Mouse (Mus musculus): ENCODE results near the gene Ttll3. TPM values are rescaled to one million over a fixed set of nuclear protein-coding genes. Genes with fewer than 3 reads are reported as not detected.
A peak's percentile ranks its signal among the peaks of the same experiment; 100 is the strongest.

Ttll3 gene
- polyA plus RNA-seq, 1 experiment from 2014 or later, result 4.2 TPM

DNA sequence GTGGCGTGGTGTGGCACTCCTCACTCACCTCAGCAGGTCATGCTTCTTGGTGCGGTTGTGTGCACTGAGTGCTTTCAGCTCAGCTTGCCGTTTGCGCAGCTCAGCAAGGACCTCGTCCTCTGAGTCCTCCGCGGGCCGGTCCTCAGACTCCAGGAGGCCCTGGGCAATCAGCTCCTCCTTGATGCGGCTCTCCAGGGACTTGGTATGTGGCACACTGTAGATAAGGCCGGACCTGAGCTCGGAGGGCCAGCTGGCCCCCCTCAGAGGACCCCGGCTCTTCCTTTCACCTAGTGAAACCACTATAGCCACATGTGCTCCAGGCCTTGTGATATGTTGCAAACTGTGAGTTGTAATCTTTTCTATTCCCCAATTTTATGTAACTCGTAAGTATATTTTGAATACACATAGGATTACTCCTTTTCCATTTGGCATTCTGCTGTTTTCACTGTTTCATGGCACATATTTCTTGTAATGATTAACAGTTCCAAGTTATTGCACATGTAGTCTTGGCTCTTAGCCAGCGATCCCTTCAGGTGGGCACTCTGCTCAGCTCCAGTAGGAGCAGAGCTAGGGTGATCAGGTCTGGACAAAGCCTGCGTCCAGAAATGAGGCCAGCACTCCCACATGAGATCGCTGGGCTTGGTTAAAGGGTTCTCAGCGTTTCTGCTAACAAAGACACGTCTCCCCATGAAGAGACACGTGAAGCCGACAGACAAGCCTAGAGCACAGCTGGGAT lies 18.7 kb upstream of the Ttll3 start:
- Histone ChIP-seq H3K36me3 (ENCODE audit: control insufficient read depth, insufficient read depth, low read length) (no peaks in the 10 kb centered on the region), H3K9me3 (ENCODE audit: control insufficient read depth, low read length) (no peaks in the 10 kb centered on the region), H3K9ac (ENCODE audit: low read depth, low read length) (no peak overlapping the region), H3K27ac (ENCODE audit: low read depth, low read length) (no peak overlapping the region), H3K4me3 (ENCODE audit: low read depth, low read length) (no peak overlapping the region), H3K27me3 (ENCODE audit: control insufficient read depth, insufficient read depth, low read length) (no peaks in the 10 kb centered on the region), H3K4me2 (replicated peaks; ENCODE audit: low read depth, low read length) (no peak overlapping the region), H3K4me1 (replicated peaks; ENCODE audit: control insufficient read depth, insufficient read depth, low read length) (no peaks in the 10 kb centered on the region)
- ATAC-seq (ENCODE audit: low FRiP score), result no peak
- no peak for DNase-seq (ENCODE audit: low spot score)
- WGBS, result 94% methylated on average over 20 of the region's 20 CpGs

DNA sequence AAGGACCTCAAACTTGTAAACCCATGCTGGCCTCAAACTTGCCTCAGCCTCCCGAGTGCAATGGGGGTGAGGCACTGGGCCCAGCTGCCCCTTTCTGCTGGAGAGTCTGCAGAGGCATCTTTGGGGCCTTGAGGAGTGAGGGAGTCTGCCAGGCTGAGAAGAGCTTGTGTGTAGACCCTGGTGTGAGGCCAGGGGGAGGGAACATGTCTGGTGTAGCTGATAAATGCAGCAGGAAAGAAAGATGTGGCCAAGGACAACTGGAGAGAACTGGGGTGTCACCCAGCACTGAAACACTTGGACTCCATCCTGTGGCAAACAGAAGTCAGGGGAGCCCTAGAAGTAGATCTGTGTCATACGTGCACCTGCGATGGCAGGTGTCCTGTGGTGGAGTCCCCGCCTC lies 15.6 kb upstream of the Ttll3 start:
- no peak overlapping the region for H3K9ac ChIP-seq (ENCODE audit: low read depth, low read length)
- no peaks in the 10 kb centered on the region for H3K9me3 ChIP-seq (ENCODE audit: control insufficient read depth, low read length)
- ATAC-seq (ENCODE audit: low FRiP score) (no peak), DNase-seq (ENCODE audit: low spot score) (no peak)
- no peak overlapping the region for H3K27ac ChIP-seq (ENCODE audit: low read depth, low read length)
- H3K36me3 ChIP-seq (ENCODE audit: control insufficient read depth, insufficient read depth, low read length), result no peaks in the 10 kb centered on the region
- 95% methylated on average over 4 of the region's 4 CpGs for WGBS
- no peak overlapping the region for H3K4me2 ChIP-seq (replicated peaks; ENCODE audit: low read depth, low read length)
- no peaks in the 10 kb centered on the region for H3K27me3 ChIP-seq (ENCODE audit: control insufficient read depth, insufficient read depth, low read length)
- no peak overlapping the region for H3K4me3 ChIP-seq (ENCODE audit: low read depth, low read length)
- H3K4me1 ChIP-seq (replicated peaks; ENCODE audit: control insufficient read depth, insufficient read depth, low read length), result no peaks in the 10 kb centered on the region

DNA sequence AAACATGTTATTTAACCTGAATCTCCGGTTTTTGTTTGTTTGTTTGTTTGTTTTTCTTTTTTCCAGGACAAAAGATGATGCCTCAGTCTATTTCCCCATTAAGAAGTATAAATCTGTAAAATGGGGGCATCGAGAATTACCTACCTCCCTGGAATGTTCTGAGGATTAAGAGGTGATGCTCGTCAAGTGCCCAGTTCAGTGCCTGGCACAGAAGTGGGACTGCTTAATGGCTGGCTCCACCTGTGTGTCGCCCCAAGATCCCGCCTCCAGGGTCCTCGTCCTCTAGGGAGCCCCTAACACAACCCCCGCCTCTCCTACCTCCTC lies 11.9 kb upstream of the Ttll3 start:
- Histone ChIP-seq H3K4me3 (ENCODE audit: low read depth, low read length) (peak overlapping the region; percentile 99), H3K9me3 (ENCODE audit: control insufficient read depth, low read length) (no peaks in the 10 kb centered on the region), H3K4me2 (replicated peaks; ENCODE audit: low read depth, low read length) (peak overlapping the region; percentile 89), H3K27me3 (ENCODE audit: control insufficient read depth, insufficient read depth, low read length) (no peaks in the 10 kb centered on the region), H3K36me3 (ENCODE audit: control insufficient read depth, insufficient read depth, low read length) (0 out of 2 replicates have a peak, but pooled peaks cover 2% of the 10 kb centered on the region), H3K4me1 (replicated peaks; ENCODE audit: control insufficient read depth, insufficient read depth, low read length) (no peaks in the 10 kb centered on the region; the same call in none of the 2 replicates), H3K9ac (ENCODE audit: low read depth, low read length) (peak overlapping the region; percentile 93), H3K27ac (ENCODE audit: low read depth, low read length) (peak overlapping the region; percentile 91)
- ATAC-seq (ENCODE audit: low FRiP score) (no peak), DNase-seq (ENCODE audit: low spot score) (no peak)
- WGBS, result 9% methylated on average over 7 of the region's 7 CpGs

DNA sequence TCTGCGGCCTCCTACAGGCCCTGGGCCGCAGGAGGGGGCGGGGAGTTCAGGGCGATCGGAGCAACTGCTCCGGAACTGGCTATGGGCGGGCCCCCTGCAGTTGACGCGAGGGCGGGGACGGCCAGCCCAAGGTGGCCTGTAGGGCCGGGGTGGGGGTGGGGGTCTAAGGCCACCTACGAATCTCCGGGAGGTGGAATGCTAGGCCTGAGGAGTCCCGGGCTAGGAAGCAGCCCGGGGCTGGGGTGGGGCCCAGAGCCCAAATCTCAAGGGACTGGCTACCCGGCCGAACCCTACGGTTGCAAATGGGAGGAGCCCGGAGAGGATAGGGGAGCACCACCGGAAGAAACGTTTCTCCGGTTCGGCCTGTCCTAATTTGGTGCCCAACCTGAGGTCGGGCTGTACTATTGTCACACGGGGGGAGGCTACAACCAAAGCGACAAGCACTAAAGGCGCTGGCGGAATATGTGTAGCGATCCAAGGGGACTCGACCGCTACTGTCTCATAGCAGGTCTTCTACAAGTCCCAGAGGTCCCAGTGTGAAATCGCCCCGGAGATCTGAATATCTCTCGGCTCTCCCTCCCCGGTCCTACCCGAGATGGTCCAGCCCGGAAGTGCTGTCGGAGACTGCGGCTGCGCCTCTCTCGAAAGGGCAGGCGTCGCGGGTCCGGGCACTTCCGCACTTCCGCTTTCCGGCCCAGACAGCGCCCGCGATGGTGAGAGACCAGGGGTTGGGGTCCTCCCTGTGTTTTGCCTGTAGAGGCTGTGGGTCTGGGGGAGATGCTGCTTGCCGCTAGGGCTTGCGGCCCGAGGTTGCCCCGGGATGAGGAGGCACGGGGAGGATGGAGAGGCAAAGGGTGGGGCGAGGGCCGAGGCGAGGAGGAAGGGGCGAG lies 11.3 kb upstream of the Ttll3 start, which contains the start of the genes Tada3 and Arpc4:
Tada3 (minus strand) TSS at position 388 of the 890 bp plus-strand sequence.
Arpc4 (plus strand) TSS at position 620 of the 890 bp plus-strand sequence.
- H3K4me1 ChIP-seq (replicated peaks; ENCODE audit: control insufficient read depth, insufficient read depth, low read length), result no peaks in the 10 kb centered on the region; the same call in none of the 2 replicates
- H3K27ac ChIP-seq (ENCODE audit: low read depth, low read length), result peak within 1 kb of the TSS; percentile 91
- peak within 1 kb of the TSS; percentile 89 for H3K4me2 ChIP-seq (replicated peaks; ENCODE audit: low read depth, low read length)
- peak; percentile 94 for DNase-seq (ENCODE audit: low spot score)
- peak within 1 kb of the TSS; percentile 93 for H3K9ac ChIP-seq (ENCODE audit: low read depth, low read length)
- peak; percentile 97 for ATAC-seq (ENCODE audit: low FRiP score)
- WGBS, result under 1% methylated on average over 61 of the region's 61 CpGs
- H3K9me3 ChIP-seq (ENCODE audit: control insufficient read depth, low read length), result no peaks in the 10 kb centered on the region
- 0 out of 2 replicates have a peak, but pooled peaks cover 2% of the 10 kb centered on the region for H3K36me3 ChIP-seq (ENCODE audit: control insufficient read depth, insufficient read depth, low read length)
- peak within 1 kb of the TSS; percentile 99 for H3K4me3 ChIP-seq (ENCODE audit: low read depth, low read length)
- H3K27me3 ChIP-seq (ENCODE audit: control insufficient read depth, insufficient read depth, low read length), result no peaks in the 10 kb centered on the region

DNA sequence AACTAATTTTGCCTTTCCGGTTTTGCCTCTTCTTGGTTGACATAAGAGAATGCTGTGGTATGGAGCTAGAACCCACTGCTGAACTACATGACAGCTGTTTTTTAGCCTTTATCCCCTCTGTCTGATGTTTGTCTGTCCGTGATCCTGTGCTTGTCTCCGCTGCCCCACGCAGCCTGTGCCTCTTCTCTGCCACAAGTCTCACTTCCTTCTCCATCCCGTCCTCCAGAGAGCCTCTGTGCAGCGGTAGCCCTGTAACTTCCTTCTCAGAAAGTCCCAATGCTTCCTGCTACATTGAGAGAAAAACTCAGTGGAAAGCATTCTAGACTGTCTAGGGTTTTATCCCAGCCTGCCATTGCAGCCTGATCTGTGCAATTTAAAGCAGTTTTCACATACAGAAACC lies 9.8 kb upstream of the Ttll3 start:
- DNase-seq (ENCODE audit: low spot score) (no peak), ATAC-seq (ENCODE audit: low FRiP score) (no peak)
- H3K27ac ChIP-seq (ENCODE audit: low read depth, low read length), result no peak overlapping the region
- H3K4me1 ChIP-seq (replicated peaks; ENCODE audit: control insufficient read depth, insufficient read depth, low read length), result no peaks in the 10 kb centered on the region; the same call in none of the 2 replicates
- WGBS, result 85% methylated on average over 6 of the region's 6 CpGs
- H3K4me3 ChIP-seq (ENCODE audit: low read depth, low read length), result peak overlapping the region; percentile 99; the same call in 1 of the 2 replicates
- peaks cover 4% of the 10 kb centered on the region for H3K36me3 ChIP-seq (ENCODE audit: control insufficient read depth, insufficient read depth, low read length)
- H3K9ac ChIP-seq (ENCODE audit: low read depth, low read length), result no peak overlapping the region
- no peaks in the 10 kb centered on the region for H3K27me3 ChIP-seq (ENCODE audit: control insufficient read depth, insufficient read depth, low read length)
- peak overlapping the region; percentile 89; the same call in 1 of the 2 replicates for H3K4me2 ChIP-seq (replicated peaks; ENCODE audit: low read depth, low read length)
- no peaks in the 10 kb centered on the region for H3K9me3 ChIP-seq (ENCODE audit: control insufficient read depth, low read length)

DNA sequence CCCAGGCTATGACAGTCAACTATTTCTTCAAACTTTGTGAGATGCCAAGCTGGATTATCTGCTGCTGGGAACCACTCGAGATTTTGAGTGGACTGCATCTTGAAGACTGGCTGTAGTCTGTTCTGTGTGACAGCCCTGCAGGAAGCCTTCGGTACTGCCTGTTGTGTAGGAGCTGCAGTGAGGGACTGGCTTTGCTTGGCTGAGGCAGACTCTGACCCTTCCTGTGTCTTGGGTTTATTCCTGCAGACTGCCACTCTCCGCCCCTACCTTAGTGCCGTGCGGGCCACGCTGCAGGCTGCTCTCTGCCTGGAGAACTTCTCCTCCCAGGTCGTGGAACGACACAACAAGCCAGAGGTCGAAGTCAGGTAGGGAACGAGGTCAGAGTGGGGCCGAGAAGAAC lies 8.6 kb upstream of the Ttll3 start:
- H3K36me3 ChIP-seq (ENCODE audit: control insufficient read depth, insufficient read depth, low read length), result peaks cover 10% of the 10 kb centered on the region
- no peak overlapping the region for H3K4me3 ChIP-seq (ENCODE audit: low read depth, low read length)

DNA sequence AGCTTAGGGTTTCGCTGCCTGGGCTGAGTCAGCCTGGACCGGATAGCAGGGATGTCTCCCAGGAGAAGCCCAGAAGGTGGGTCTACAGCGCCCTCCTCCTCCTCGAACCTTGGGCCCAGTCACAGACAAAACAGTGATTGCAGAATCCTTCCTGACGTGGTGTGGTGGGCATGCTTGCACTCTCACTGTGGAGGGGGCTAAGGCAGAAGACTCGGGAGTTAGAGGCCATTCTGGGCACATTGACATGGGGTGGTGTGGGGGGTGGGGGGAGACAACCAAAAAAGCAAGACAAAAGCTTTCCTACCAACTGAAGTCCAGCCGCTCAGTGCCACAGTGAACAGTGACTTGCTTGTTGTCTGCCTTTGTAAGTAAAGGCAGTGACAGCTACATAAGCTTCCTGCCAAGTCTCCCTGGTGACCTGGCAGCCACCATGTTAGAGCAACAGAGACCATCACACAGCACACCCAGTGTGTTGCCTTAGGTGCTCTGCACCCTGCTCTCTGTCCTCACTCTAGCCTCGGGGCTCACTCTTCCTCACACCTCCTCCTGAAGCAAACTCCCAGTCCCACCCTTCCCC lies 4.6 kb upstream of the Ttll3 start:
- 93% methylated on average over 8 of the region's 8 CpGs for WGBS
- no peak overlapping the region for H3K27ac ChIP-seq (ENCODE audit: low read depth, low read length)
- H3K4me2 ChIP-seq (replicated peaks; ENCODE audit: low read depth, low read length), result no peak overlapping the region
- H3K4me1 ChIP-seq (replicated peaks; ENCODE audit: control insufficient read depth, insufficient read depth, low read length), result no peaks in the 10 kb centered on the region; the same call in 1 of the 2 replicates
- ATAC-seq (ENCODE audit: low FRiP score), result no peak
- H3K27me3 ChIP-seq (ENCODE audit: control insufficient read depth, insufficient read depth, low read length), result no peaks in the 10 kb centered on the region
- no peak for DNase-seq (ENCODE audit: low spot score)
- no peak overlapping the region for H3K4me3 ChIP-seq (ENCODE audit: low read depth, low read length)
- no peak overlapping the region for H3K9ac ChIP-seq (ENCODE audit: low read depth, low read length)
- H3K9me3 ChIP-seq (ENCODE audit: control insufficient read depth, low read length), result no peaks in the 10 kb centered on the region
- peaks cover 15% of the 10 kb centered on the region for H3K36me3 ChIP-seq (ENCODE audit: control insufficient read depth, insufficient read depth, low read length)

More for the DNA sequence above, 8.6 kb upstream of the Ttll3 start:
- Histone ChIP-seq H3K9ac (ENCODE audit: low read depth, low read length) (no peak overlapping the region), H3K4me1 (replicated peaks; ENCODE audit: control insufficient read depth, insufficient read depth, low read length) (no peaks in the 10 kb centered on the region; the same call in none of the 2 replicates), H3K4me2 (replicated peaks; ENCODE audit: low read depth, low read length) (no peak overlapping the region), H3K27me3 (ENCODE audit: control insufficient read depth, insufficient read depth, low read length) (no peaks in the 10 kb centered on the region), H3K9me3 (ENCODE audit: control insufficient read depth, low read length) (no peaks in the 10 kb centered on the region), H3K27ac (ENCODE audit: low read depth, low read length) (no peak overlapping the region)
- DNase-seq (ENCODE audit: low spot score), result no peak
- no peak for ATAC-seq (ENCODE audit: low FRiP score)
- WGBS, result 94% methylated on average over 11 of the region's 11 CpGs

DNA sequence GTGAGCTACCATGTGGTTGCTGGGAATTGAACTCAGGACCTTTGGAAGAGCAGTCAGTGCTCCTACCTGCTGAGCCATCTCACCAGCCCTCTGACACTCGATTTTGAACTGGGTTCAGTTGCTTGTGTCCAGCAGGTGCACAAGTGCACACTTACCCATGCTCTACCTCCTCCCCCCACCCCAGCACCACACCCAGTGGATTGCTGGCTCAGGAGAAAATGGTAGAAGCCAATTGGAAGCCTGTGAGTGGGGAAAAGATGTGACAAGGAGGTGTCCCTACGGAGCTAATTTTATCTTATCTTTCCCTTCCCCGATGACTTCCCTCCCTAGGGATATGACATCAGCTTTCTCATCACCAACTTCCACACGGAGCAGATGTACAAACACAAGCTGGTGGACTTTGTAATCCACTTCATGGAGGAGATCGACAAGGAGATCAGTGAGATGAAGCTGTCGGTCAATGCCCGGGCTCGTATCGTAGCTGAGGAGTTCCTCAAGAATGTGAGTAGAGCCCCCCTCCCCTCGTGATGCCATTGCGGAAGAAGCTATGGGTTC lies 3.8 kb upstream of the Ttll3 start:
- no peak overlapping the region for H3K9ac ChIP-seq (ENCODE audit: low read depth, low read length)
- ATAC-seq (ENCODE audit: low FRiP score), result no peak

More for the DNA sequence above, 3.8 kb upstream of the Ttll3 start:
- no peak overlapping the region for H3K27ac ChIP-seq (ENCODE audit: low read depth, low read length)
- H3K27me3 ChIP-seq (ENCODE audit: control insufficient read depth, insufficient read depth, low read length), result no peaks in the 10 kb centered on the region
- no peaks in the 10 kb centered on the region for H3K9me3 ChIP-seq (ENCODE audit: control insufficient read depth, low read length)
- H3K36me3 ChIP-seq (ENCODE audit: control insufficient read depth, insufficient read depth, low read length), result peaks cover 19% of the 10 kb centered on the region
- WGBS, result 88% methylated on average over 11 of the region's 11 CpGs
- no peak overlapping the region for H3K4me3 ChIP-seq (ENCODE audit: low read depth, low read length)
- no peak overlapping the region for H3K4me2 ChIP-seq (replicated peaks; ENCODE audit: low read depth, low read length)
- no peaks in the 10 kb centered on the region; the same call in 1 of the 2 replicates for H3K4me1 ChIP-seq (replicated peaks; ENCODE audit: control insufficient read depth, insufficient read depth, low read length)
- no peak for DNase-seq (ENCODE audit: low spot score)
